Mouse (Mus musculus) monocyte, adult 2 months (primary cell): ENCODE results near the gene Cfap298.

Source experiments
- DNase-seq, 2 experiments: peaks; one replicate each; pipeline ENCODE4 v3.0.0; 2022; ENCODE audit warnings: low spot score in 2 of 2, low read depth in 1 of 2

Cfap298 gene

DNA sequence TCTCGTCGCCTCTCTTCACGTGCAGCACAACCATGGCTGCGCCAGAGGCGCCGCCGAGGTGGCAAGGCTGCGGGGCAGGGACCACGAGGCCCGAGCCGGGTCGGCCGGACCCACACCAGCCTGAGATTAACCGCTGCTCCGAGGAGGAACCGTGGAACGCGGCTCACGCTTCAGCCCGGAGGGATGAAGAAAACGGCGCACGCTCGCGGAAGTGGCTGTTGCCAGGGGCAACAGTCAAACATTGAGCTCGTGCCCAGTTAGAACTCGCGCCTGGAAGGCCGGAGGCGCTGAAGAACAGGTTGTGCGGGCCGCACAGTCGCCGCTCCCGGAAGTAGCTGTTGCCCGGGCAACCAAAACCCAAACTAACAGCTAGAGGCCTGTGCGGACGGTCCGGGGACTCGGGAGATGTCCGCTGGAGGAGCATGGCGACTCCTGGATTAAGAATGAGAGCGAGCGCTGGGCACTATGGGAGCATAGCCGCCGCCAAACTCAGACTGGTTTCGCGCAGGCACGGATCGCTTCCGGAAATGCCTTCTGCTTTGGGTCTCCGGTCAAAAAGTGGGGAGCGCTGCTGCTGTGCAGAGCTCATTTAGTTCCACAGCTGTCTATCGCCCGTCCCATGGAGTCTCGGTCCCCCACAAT is at the start of gene Cfap298:
Gene Cfap298, minus strand, starts transcription at position 428 of the 642 bp plus-strand sequence.
- peak; percentile 74 to 86 for DNase-seq

DNA sequence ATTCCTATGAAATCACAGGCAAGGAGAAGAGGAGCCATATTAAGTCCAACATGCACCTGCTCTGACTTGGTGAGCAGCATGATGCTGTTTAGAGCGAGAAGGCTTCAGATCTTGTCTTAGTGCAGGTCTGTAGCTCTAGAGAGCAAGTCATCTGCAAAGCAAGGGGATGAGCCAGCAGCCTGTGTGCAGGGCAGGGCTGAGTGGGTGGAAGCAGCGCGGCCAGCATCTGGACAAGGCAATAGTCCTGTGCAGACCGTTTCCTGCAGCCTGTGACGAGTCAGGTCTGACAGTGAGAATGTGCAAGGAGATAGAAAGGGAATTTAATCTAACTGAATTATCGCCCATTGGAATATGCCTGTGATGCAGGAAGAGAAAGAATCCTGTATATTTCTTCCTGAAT is 36.1 kb upstream of the Cfap298 start:
- no peak for DNase-seq

DNA sequence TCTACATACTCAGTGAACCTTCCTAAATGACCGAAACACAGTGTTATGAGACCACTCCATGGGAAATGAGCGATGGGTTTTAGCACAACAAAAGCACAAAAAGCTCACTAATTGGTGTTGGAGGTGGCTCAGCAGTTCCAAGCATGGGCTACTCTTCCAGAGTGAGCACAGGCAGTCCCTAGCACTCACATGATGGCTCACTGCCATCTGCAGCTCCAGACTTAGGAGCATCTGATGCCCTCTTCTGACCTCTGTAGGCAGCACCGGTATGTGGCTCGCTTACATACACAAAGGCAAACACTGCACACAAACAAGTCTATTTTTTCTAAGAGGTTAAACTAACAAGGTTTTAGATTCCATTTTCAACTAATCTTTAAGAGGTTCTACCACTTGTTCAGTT is 31.3 kb upstream of the Cfap298 start:
- no peak for DNase-seq

- DNase-seq: no peak
These were observed 29.4 kb upstream of the Cfap298 start for GRCm38 (mm10) chr16:90964302-90964701.

DNA sequence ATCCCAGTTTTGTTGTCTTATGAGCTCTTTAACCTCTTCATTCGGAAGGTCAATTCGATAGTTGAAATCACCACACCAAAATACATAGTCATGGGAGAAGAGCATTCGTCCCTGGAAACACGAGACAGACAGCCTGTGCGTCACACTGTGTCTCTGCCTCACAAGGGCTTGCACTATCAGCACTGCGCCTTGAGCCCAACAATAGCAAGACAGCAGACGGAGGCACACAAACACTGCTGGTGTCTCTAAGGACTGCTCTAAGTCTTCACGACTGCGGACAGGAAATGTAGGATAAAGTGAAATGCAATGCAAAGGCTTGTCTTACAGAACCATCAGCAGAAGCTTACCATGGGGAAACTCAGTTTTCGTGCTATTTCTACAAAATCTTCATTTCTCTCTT is 29.0 kb upstream of the Cfap298 start:
- no peak for DNase-seq

DNA sequence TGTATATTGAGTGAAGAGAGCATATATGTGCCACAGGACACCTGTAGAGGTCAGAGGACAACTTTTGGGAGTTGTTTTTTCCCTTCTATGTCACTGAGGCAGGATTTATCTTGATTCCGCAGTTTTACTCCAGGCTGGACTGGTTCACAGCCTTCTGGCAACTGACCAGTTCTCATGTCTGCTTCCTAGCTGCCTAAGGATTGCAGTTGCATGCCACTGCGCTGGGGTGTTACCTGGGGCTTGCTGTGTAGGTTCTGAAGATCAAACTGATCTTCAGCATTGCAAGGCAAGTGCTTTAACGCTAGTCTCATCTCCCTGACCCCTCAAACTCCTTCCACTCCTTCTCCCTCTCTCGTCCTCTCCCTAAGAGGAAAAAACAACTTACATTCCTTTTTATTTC is 28.3 kb upstream of the Cfap298 start:
- DNase-seq: no peak

GRCm38 (mm10) chr16:90958301-90959085 is 23.6 kb upstream of the Cfap298 start:
- DNase-seq: no peak

GRCm38 (mm10) chr16:90955494-90955893 is 20.6 kb upstream of the Cfap298 start:
- no peak for DNase-seq

DNA sequence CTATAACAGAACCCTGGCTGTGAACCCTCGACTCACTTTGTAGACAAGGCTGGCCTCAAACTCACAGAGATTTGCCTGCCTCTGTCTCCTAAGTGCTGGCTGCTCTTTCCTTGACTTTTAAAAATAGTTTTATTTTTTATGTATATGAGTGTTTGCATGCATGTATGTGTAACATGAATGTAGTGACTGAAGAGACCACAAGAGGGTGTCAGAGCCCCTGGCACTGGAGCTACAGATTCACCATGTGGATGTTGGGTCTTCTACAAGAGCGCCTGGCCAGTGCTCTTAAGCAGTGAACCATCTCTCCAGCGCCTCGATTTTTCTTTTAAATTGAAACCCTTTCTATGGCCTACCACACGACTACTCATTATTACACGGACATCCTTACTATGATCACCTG is 18.9 kb upstream of the Cfap298 start:
- DNase-seq: no peak

DNA sequence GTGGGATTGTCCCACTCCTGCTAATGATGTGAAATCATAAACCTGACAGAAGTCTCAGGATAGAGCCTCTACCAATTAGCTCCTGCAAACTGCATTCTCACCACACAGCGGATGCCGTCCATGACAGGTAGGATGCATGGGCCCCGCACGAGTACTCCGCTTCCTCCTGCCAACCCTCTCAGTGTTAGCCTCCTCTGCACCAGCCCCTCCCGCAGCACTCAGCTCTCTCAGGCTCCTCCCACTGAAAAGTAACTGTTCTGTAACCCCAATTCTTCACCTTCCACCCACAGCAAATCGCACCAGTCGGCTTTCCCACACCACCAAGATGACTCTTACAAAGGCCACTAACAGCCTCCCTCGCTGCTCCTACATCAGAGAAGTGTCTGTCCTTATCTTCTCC is 18.2 kb upstream of the Cfap298 start:
- DNase-seq: no peak

GRCm38 (mm10) chr16:90950354-90950963 is 15.5 kb upstream of the Cfap298 start:
- no peak for DNase-seq

- no peak for DNase-seq
These were observed 12.1 kb upstream of the Cfap298 start for GRCm38 (mm10) chr16:90946977-90947376.

GRCm38 (mm10) chr16:90941246-90941645 is 6.3 kb upstream of the Cfap298 start:
- DNase-seq: no peak

- DNase-seq: no peak
These were observed 674 bp downstream of the Cfap298 start for GRCm38 (mm10) chr16:90934193-90934686.

DNA sequence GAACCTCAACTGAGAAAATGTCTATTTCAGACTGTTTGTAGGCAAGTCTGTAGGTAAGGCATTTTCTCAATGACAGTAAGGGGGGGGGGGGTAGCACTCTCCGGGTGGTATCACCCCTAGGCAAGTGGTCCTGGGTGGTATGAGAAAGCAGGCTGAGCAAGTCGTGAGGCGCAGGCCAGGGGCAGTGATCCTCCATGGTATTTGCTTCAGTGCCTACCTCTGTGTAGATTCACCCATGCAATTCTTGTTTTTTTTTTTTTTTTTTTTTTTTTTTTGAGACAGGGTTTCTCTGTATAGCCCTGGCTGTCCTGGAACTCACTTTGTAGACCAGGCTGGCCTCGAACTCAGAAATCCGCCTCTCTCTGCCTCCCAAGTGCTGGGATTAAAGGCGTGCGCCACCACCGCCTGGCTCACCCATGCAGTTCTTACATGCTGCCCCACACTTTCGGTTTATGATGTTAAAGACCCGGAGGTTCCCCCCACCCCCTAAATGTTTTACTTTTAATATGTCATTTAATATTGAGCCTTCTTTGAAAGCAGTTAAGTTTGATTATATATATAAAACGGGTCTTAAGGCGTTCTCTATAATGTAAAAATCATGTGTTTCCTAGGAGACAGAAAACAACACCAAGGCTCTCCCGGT is 1.3 kb downstream of the Cfap298 start:
- no peak for DNase-seq

GRCm38 (mm10) chr16:90927446-90927845 is 7.5 kb downstream of the Cfap298 start:
- no peak for DNase-seq

DNA sequence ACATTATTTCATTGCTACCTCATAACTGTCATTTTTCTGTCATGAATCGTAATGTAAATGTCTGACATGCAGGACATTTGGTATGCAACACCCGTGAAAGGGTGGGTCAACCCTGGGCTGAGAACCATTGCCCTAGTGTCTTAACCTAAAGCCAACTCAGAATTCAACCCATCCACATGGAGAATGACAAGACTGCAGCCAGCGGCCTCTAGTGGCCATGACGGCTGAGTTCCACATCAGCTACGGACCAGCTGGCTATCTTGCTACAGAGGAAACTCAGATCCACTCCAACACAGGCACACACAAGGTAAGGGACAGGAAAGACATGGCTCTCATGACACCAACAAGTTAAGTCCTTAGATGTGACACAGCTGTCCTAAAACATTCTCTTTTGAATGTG is 9.5 kb downstream of the Cfap298 start:
- no peak for DNase-seq

DNA sequence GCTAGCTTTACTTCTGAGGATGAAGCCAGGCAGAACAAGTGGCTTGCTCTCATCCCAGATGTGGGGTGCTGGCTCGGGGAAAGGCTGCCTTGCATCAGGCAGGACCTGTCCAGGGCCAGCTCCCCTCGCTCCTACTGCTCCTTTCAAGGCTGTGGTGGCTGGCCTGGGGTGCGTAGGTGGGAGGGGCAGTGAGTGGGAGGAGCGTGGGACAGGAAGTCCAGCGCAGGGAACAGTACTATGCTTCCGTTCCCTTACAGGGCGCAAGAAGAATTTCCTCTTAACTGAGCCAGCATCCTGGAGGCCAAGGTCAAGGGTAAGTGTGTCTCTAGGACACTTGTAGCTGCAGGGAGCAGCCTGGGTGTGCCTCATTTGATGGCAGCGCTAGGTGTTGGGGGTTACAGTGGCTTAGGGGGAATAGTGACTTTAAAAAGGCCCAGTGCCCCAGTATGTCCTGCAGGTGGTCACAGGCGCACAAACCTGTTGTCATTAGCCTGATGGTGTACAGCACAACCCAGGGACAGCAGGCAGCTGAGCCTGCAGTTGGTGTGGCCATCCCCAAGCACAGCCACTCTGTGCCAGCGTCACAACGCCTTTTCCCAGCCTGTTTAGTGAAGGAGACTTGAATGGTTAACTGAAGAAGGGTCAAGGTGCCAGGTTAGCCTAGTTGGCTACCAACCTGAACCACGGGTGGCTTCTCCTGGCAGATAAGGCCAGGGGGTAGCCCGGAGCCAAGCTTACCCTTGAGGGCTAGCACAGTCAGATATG is 10.1 kb downstream of the Cfap298 start:
- no peak for DNase-seq

- no peak for DNase-seq
These were observed 13.3 kb downstream of the Cfap298 start for GRCm38 (mm10) chr16:90921471-90922159.

DNA sequence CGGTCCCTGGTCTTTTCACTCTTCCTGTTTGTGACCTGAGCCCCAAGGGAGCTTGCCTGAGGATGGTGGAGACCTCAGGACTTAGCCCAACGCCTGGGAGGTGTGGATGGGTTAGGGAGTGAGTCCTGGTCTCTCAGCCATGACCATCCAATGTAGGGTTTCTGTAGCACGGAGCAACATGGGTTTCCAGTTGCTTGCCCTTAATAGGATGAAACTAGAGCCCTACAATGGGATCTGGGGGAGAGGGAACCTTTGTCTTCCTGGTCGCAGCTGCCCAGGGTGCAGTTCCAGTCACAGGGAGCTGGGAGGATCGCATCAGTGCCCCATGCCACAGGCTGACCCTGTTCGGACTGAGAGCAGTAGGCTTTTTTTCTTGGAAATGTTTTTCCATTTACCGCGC is 17.8 kb downstream of the Cfap298 start:
- no peak for DNase-seq
